Mouse (Mus musculus) stomach, embryonic 15.5 days (tissue): ENCODE results near the gene Gstm4. TPM values are rescaled to one million over a fixed set of nuclear protein-coding genes. Genes with fewer than 3 reads are reported as not detected.

Experiments used
- ATAC-seq: fragments of 200-750 bp; cut with Nextera tagmentation; 2 replicates; pipeline ENCODE4 v1.8.0; 2017; ENCODE audit warnings: low read depth, moderate number of reproducible peaks, moderate TSS enrichment; ENCODE audit not compliant: insufficient read depth, low FRiP score
- H3K27ac ChIP-seq: fragments of 300-500 bp; sonication (generic); 2 replicates; pipeline ENCODE4 v1.5.1; 2015; ENCODE audit warnings: mild to moderate bottlenecking, inconsistent platforms
- H3K27me3 ChIP-seq: fragments of 300-500 bp; sonication (generic); replicated peaks from 2 replicates; pipeline ENCODE4 v1.6.1; 2015; ENCODE audit warnings: inconsistent platforms
- H3K36me3 ChIP-seq: fragments of 300-500 bp; sonication (generic); 2 replicates; pipeline ENCODE4 v1.6.1; 2015; ENCODE audit warnings: inconsistent platforms
- H3K4me1 ChIP-seq: fragments of 300-500 bp; sonication (generic); 2 replicates; pipeline ENCODE4 v1.6.1; 2015; ENCODE audit warnings: inconsistent platforms
- H3K4me2 ChIP-seq: fragments of 300-500 bp; sonication (generic); 2 replicates; pipeline ENCODE4 v1.6.1; 2015; ENCODE audit warnings: mild to moderate bottlenecking, inconsistent platforms
- H3K4me3 ChIP-seq: fragments of 300-500 bp; sonication (generic); replicated peaks from 2 replicates; pipeline ENCODE4 v1.5.1; 2015; ENCODE audit warnings: inconsistent platforms
- H3K9ac ChIP-seq: fragments of 300-500 bp; sonication (generic); 2 replicates; pipeline ENCODE4 v1.6.1; 2015; ENCODE audit warnings: inconsistent platforms
- H3K9me3 ChIP-seq: fragments of 300-500 bp; sonication (generic); 2 replicates; pipeline ENCODE4 v1.6.1; 2016; ENCODE audit warnings: inconsistent platforms
- WGBS: fragments of 180-500 bp; shearing (Covaris S2); methylation state at CpG from one replicate; pipeline ENCODE4 v1.1.7; 2015; 5-methylcytosine and 5-hydroxymethylcytosine counted together
- polyA plus RNA-seq: library from polyadenylated mRNA; unstranded; fragments of >200 nt; fragmentation: Nextera tagmentation; extraction: Ambion mirVana; gene quantifications from 2 replicates; pipeline ENCODE4 v1.2.1, GENCODE M21; 2015

Gstm4 gene
- polyA plus RNA-seq, 1 experiment from 2014 or later, result 23.0 TPM

GRCm38 (mm10) chr3:108085281-108085720 is 40.6 kb upstream of the Gstm4 start:
- Histone ChIP-seq H3K27me3 (no peaks in the 10 kb centered on the region), H3K9ac (peak overlapping the region; percentile 40; the same call in 1 of the 2 replicates), H3K27ac (peak overlapping the region; percentile 96), H3K4me1 (peaks cover 43% of the 10 kb centered on the region), H3K36me3 (no peaks in the 10 kb centered on the region), H3K4me2 (peak overlapping the region; percentile 95), H3K4me3 (peak overlapping the region; percentile 60), H3K9me3 (no peaks in the 10 kb centered on the region)
- peak; percentile 81 for ATAC-seq
- under 1% methylated on average over 14 of the region's 14 CpGs for WGBS

- peak overlapping the region; percentile 95 for H3K4me2 ChIP-seq
- peak overlapping the region; percentile 40; the same call in 1 of the 2 replicates for H3K9ac ChIP-seq
- peak overlapping the region; percentile 60 for H3K4me3 ChIP-seq
- H3K27me3 ChIP-seq, result no peaks in the 10 kb centered on the region
- 8% methylated on average over 13 of the region's 13 CpGs for WGBS
- H3K4me1 ChIP-seq, result peaks cover 43% of the 10 kb centered on the region
- peak; percentile 3; the same call in 1 of the 2 replicates for ATAC-seq
- H3K36me3 ChIP-seq, result peaks cover 5% of the 10 kb centered on the region; the same call in 1 of the 2 replicates
- H3K27ac ChIP-seq, result peak overlapping the region; percentile 96
- H3K9me3 ChIP-seq, result no peaks in the 10 kb centered on the region
Measured at GRCm38 (mm10) chr3:108084767-108085270, 40.1 kb upstream of the Gstm4 start.

GRCm38 (mm10) chr3:108083904-108084407 is 39.3 kb upstream of the Gstm4 start:
- Histone ChIP-seq H3K27ac (no peak overlapping the region), H3K9me3 (no peaks in the 10 kb centered on the region), H3K4me1 (peaks cover 38% of the 10 kb centered on the region), H3K4me3 (peak overlapping the region; percentile 60; the same call in 1 of the 2 replicates), H3K4me2 (peak overlapping the region; percentile 95), H3K9ac (no peak overlapping the region), H3K27me3 (no peaks in the 10 kb centered on the region), H3K36me3 (peaks cover 13% of the 10 kb centered on the region; the same call in 1 of the 2 replicates)
- WGBS, result 66% methylated on average over 4 of the region's 4 CpGs
- ATAC-seq, result no peak

GRCm38 (mm10) chr3:108083161-108083560 is 38.5 kb upstream of the Gstm4 start:
- H3K9me3 ChIP-seq, result no peaks in the 10 kb centered on the region
- no peak overlapping the region for H3K27ac ChIP-seq
- H3K27me3 ChIP-seq, result no peaks in the 10 kb centered on the region
- peaks cover 19% of the 10 kb centered on the region; the same call in 1 of the 2 replicates for H3K36me3 ChIP-seq
- no peak for ATAC-seq
- no peak overlapping the region for H3K9ac ChIP-seq
- H3K4me2 ChIP-seq, result no peak overlapping the region
- no peak overlapping the region for H3K4me3 ChIP-seq
- 46% methylated on average over 2 of the region's 2 CpGs for WGBS
- H3K4me1 ChIP-seq, result peaks cover 33% of the 10 kb centered on the region

GRCm38 (mm10) chr3:108082251-108082875 is 37.7 kb upstream of the Gstm4 start:
- H3K27ac ChIP-seq, result no peak overlapping the region; the same call in 1 of the 2 replicates
- H3K36me3 ChIP-seq, result peaks cover 23% of the 10 kb centered on the region; the same call in 1 of the 2 replicates
- no peak overlapping the region for H3K4me3 ChIP-seq
- no peak overlapping the region for H3K9ac ChIP-seq
- ATAC-seq, result no peak
- WGBS, result 76% methylated on average over 1 of the region's 1 CpGs
- no peaks in the 10 kb centered on the region for H3K9me3 ChIP-seq
- 0 out of 2 replicates have a peak overlapping the region, but pooled peaks have one; percentile 4 for H3K4me2 ChIP-seq
- peaks cover 33% of the 10 kb centered on the region for H3K4me1 ChIP-seq
- no peaks in the 10 kb centered on the region for H3K27me3 ChIP-seq

- H3K4me1 ChIP-seq, result peaks cover 33% of the 10 kb centered on the region
- peaks cover 30% of the 10 kb centered on the region for H3K36me3 ChIP-seq
- no peak overlapping the region for H3K9ac ChIP-seq
- H3K4me2 ChIP-seq, result 0 out of 2 replicates have a peak overlapping the region, but pooled peaks have one; percentile 4
- 59% methylated on average over 4 of the region's 4 CpGs for WGBS
- H3K4me3 ChIP-seq, result no peak overlapping the region
- H3K9me3 ChIP-seq, result no peaks in the 10 kb centered on the region
- peak overlapping the region; percentile 8 for H3K27ac ChIP-seq
- no peak for ATAC-seq
- H3K27me3 ChIP-seq, result no peaks in the 10 kb centered on the region
Measured at GRCm38 (mm10) chr3:108081681-108082080, 37.0 kb upstream of the Gstm4 start.

- WGBS, result 91% methylated on average over 9 of the region's 9 CpGs
- Histone ChIP-seq H3K9me3 (no peaks in the 10 kb centered on the region), H3K27me3 (no peaks in the 10 kb centered on the region), H3K4me3 (no peak overlapping the region), H3K9ac (no peak overlapping the region), H3K27ac (no peak overlapping the region), H3K4me1 (peaks cover 4% of the 10 kb centered on the region; the same call in 1 of the 2 replicates), H3K4me2 (no peak overlapping the region), H3K36me3 (peaks cover 56% of the 10 kb centered on the region)
- ATAC-seq, result no peak
Measured at GRCm38 (mm10) chr3:108076836-108077235, 32.1 kb upstream of the Gstm4 start.

- H3K9ac ChIP-seq, result no peak overlapping the region
Measured at GRCm38 (mm10) chr3:108072983-108073569, 28.4 kb upstream of the Gstm4 start.

GRCm38 (mm10) chr3:108070295-108071293 is 25.9 kb upstream of the Gstm4 start:
- Histone ChIP-seq H3K27me3 (no peaks in the 10 kb centered on the region), H3K4me1 (peaks cover 8% of the 10 kb centered on the region; the same call in 1 of the 2 replicates), H3K9ac (no peak overlapping the region), H3K9me3 (no peaks in the 10 kb centered on the region), H3K4me2 (no peak overlapping the region), H3K36me3 (peaks cover 16% of the 10 kb centered on the region), H3K4me3 (no peak overlapping the region), H3K27ac (no peak overlapping the region; the same call in 1 of the 2 replicates)
- 61% methylated on average over 10 of the region's 10 CpGs for WGBS
- no peak for ATAC-seq

More at GRCm38 (mm10) chr3:108072983-108073569, 28.4 kb upstream of the Gstm4 start:
- no peaks in the 10 kb centered on the region for H3K27me3 ChIP-seq
- H3K4me2 ChIP-seq, result no peak overlapping the region
- H3K36me3 ChIP-seq, result peaks cover 37% of the 10 kb centered on the region
- H3K4me3 ChIP-seq, result no peak overlapping the region
- no peak overlapping the region for H3K27ac ChIP-seq
- peaks cover 8% of the 10 kb centered on the region; the same call in 1 of the 2 replicates for H3K4me1 ChIP-seq
- no peaks in the 10 kb centered on the region for H3K9me3 ChIP-seq
- no peak for ATAC-seq
- WGBS, result 71% methylated on average over 10 of the region's 10 CpGs

- peak; percentile 62 for ATAC-seq
- H3K9me3 ChIP-seq, result no peaks in the 10 kb centered on the region
- WGBS, result 55% methylated on average over 13 of the region's 13 CpGs
- H3K4me2 ChIP-seq, result peak overlapping the region; percentile 14; the same call in 1 of the 2 replicates
- H3K27ac ChIP-seq, result peak overlapping the region; percentile 54
- H3K4me1 ChIP-seq, result peaks cover 8% of the 10 kb centered on the region; the same call in 1 of the 2 replicates
- peaks cover 4% of the 10 kb centered on the region for H3K36me3 ChIP-seq
- no peaks in the 10 kb centered on the region for H3K27me3 ChIP-seq
- no peak overlapping the region for H3K9ac ChIP-seq
- H3K4me3 ChIP-seq, result no peak overlapping the region
Measured at GRCm38 (mm10) chr3:108069231-108069870, 24.7 kb upstream of the Gstm4 start.
